Mouse (Mus musculus) thymus, postnatal 25 days (tissue): ENCODE measurements around the gene Slc33a1.

ENCODE experiments used
- DNase-seq: peaks from one replicate; pipeline ENCODE4 v3.0.0; 2022

The Slc33a1 gene

GRCm38 (mm10) chr3:63964100-63964921, at the start of gene Slc33a1:
Slc33a1 (minus strand) TSS chr3:63964768.
- peak; percentile 96 for DNase-seq

- DNase-seq, result no peak
These were observed 24.3 kb upstream of the Slc33a1 start for GRCm38 (mm10) chr3:63988722-63989440.

GRCm38 (mm10) chr3:63986656-63987055, 22.1 kb upstream of the Slc33a1 start:
- no peak for DNase-seq

- no peak for DNase-seq
These were observed 13.3 kb upstream of the Slc33a1 start for GRCm38 (mm10) chr3:63977895-63978294.

GRCm38 (mm10) chr3:63975955-63976908, 11.7 kb upstream of the Slc33a1 start, which contains the start of gene Gmps:
Gmps (plus strand) TSS chr3:63976106.
- peak; percentile 96 for DNase-seq

GRCm38 (mm10) chr3:63965929-63966328, 1.4 kb upstream of the Slc33a1 start:
- no peak for DNase-seq

- DNase-seq, result no peak
These were observed 318 bp upstream of the Slc33a1 start for GRCm38 (mm10) chr3:63964922-63965249.

GRCm38 (mm10) chr3:63963421-63964099, 1.0 kb downstream of the Slc33a1 start:
- DNase-seq, result peak; percentile 6

- DNase-seq, result no peak
These were observed 14.7 kb downstream of the Slc33a1 start for GRCm38 (mm10) chr3:63949837-63950236.

- DNase-seq, result no peak
These were observed 23.2 kb downstream of the Slc33a1 start for GRCm38 (mm10) chr3:63941204-63941850.

- DNase-seq, result no peak
These were observed 25.6 kb downstream of the Slc33a1 start for GRCm38 (mm10) chr3:63938928-63939327.

- peak; percentile 84 for DNase-seq
These were observed 35.4 kb downstream of the Slc33a1 start, which contains the start of gene E130311K13Rik for GRCm38 (mm10) chr3:63928878-63929859. E130311K13Rik (minus strand) TSS chr3:63929472.

- peak; percentile 38 for DNase-seq
These were observed 44.9 kb downstream of the Slc33a1 start for GRCm38 (mm10) chr3:63919634-63920033.

GRCm38 (mm10) chr3:63910301-63910700, 54.3 kb downstream of the Slc33a1 start:
- DNase-seq, result no peak

- DNase-seq, result no peak
These were observed 59.3 kb downstream of the Slc33a1 start for GRCm38 (mm10) chr3:63905241-63905640.

- no peak for DNase-seq
These were observed 60.4 kb downstream of the Slc33a1 start for GRCm38 (mm10) chr3:63904157-63904556.

GRCm38 (mm10) chr3:63900021-63900571, 64.5 kb downstream of the Slc33a1 start:
- DNase-seq, result no peak

GRCm38 (mm10) chr3:63899309-63899695, 65.3 kb downstream of the Slc33a1 start, which contains the start of gene Plch1:
Plch1 (minus strand) TSS chr3:63899472.
- peak; percentile 17 for DNase-seq

- DNase-seq, result peak; percentile 52
These were observed 65.8 kb downstream of the Slc33a1 start for GRCm38 (mm10) chr3:63898581-63899308.
